Mouse (Mus musculus) cerebellum, adult 8-10 months (tissue): ENCODE results near the gene Tpgs1.
"Not testable (repeated sequence)": the region's sequence is repeated elsewhere in the genome, so short reads cannot be mapped to it uniquely, and the experiment has no call there.

Experiments
- DNase-seq: peaks from one replicate; pipeline ENCODE4 v3.0.0; 2022

Gene Tpgs1

DNA sequence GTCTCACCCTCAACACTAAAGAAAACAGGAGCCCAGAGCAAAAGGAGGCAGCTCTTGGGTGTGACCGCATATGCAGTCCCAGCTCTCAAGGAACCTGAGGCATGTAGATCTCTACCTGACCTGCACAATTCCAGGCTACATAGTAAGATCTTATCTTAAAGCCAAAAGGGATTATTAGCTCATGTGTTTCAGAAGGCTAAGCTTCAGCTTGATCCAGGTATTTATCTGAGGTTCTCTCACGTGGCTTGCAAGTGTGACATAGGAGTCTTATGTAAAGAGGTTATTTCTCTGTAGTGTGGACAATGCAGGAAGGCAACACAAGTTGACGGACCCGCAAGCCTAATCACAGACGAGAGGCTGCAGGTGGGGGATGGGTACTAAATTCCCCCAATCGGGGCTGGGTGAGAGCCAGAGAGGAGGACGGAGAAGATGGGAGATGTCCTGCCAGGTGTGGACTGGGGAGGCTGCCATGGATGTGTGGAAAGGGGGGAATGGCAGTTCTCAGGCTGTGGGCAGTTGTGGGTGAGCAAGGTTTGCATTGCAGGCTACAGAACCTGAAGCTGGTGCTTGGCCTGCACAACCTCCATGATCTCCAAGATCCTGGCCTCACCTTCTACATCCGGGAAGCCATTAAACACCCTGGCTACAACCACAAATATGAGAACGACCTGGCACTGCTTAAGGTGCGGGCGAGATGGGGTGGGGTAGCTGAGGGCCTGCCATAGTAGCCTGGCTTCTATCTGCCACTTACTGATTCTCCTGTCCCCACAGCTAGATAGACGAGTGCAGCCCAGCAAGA is 24.6 kb downstream of the Tpgs1 start:
- DNase-seq = no peak

DNA sequence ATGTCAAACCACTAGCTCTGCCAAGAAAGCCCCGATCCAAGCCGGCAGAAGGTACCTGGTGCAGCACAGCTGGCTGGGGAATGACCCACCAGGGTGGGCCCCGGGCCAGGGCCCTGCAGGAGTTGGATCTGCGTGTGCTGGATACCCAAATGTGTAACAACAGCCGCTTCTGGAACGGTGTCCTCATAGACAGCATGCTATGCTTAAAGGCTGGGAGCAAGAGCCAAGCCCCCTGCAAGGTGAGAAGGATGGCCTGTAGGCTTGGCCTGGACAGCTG is 25.1 kb downstream of the Tpgs1 start:
- no peak for DNase-seq

GRCm38 (mm10) chr10:79695231-79696128 is 26.3 kb downstream of the Tpgs1 start:
- DNase-seq = peak; percentile 78

- no peak for DNase-seq
These were observed 27.0 kb downstream of the Tpgs1 start for GRCm38 (mm10) chr10:79696129-79696651.

- peak; percentile 83 for DNase-seq
These were observed 28.7 kb downstream of the Tpgs1 start for GRCm38 (mm10) chr10:79697916-79698315.

- no peak for DNase-seq
These were observed 29.3 kb downstream of the Tpgs1 start for GRCm38 (mm10) chr10:79698459-79698858.

DNA sequence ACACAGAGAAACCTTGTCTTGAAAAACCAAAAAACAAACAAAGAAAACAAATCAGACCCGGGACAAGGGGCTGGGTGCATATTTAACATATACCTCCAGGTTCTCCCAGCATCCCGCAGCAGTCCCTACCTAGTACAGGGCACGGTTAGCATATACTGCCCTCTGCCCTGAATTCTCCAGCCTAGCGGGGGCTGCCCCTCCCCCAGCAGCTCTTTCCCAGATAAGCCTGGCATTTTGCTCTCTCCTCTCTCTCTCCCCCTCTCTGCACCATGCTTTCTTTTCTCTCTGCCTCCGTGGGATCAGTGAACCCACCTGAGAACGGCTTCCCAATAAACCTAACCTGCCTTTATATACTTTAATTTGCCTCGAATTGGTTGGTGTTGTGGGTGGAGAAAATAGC is 31.5 kb downstream of the Tpgs1 start:
- no peak for DNase-seq

- no peak for DNase-seq
These were observed 32.4 kb downstream of the Tpgs1 start for GRCm38 (mm10) chr10:79701443-79702129.

DNA sequence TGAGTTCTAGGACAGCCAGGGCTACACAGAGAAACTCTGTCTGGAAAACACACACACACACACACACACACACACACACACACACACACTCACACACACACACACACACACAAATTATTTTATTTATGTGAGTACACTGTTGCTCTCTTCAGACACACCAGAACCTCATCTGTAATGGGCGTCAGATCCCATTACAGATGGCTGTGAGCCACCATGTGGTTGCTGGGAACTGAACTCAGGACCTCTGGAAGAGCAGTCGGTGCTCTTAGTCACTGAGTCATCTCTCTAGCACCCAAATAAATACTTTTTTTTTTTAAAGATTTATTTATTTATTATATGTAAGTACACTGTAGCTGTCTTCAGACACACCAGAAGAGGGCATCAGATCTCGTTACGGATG is 33.8 kb downstream of the Tpgs1 start:
- not testable (repeated sequence) for DNase-seq

GRCm38 (mm10) chr10:79703541-79703940 is 34.4 kb downstream of the Tpgs1 start:
- DNase-seq = no peak

GRCm38 (mm10) chr10:79704065-79704969 is 35.1 kb downstream of the Tpgs1 start, which contains the start of gene Bsg:
Gene Bsg, plus strand, starts transcription at chr10:79704491.
- peak; percentile 99 for DNase-seq

- no peak for DNase-seq
These were observed 35.8 kb downstream of the Tpgs1 start for GRCm38 (mm10) chr10:79704970-79705360.

DNA sequence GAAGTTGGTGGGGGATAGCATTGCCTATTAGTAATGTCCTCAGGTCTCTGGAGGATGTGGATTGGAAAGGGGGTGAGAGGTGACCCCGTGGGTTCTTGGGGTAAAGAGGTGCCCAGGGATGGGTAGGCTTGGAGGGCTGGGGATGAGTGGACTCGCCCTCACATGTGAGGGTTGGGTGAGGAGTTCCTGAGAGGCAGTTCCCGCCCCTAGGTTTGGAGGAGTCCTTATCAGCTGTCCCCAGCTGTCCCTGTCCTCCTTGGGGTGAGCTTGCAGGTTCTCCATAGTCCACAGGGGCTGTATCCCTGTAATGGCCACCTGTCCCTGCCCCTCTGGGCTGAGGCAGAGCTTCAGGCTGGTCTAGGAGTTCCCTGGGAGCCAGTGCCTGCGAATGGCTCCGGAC is 36.8 kb downstream of the Tpgs1 start:
- no peak for DNase-seq

DNA sequence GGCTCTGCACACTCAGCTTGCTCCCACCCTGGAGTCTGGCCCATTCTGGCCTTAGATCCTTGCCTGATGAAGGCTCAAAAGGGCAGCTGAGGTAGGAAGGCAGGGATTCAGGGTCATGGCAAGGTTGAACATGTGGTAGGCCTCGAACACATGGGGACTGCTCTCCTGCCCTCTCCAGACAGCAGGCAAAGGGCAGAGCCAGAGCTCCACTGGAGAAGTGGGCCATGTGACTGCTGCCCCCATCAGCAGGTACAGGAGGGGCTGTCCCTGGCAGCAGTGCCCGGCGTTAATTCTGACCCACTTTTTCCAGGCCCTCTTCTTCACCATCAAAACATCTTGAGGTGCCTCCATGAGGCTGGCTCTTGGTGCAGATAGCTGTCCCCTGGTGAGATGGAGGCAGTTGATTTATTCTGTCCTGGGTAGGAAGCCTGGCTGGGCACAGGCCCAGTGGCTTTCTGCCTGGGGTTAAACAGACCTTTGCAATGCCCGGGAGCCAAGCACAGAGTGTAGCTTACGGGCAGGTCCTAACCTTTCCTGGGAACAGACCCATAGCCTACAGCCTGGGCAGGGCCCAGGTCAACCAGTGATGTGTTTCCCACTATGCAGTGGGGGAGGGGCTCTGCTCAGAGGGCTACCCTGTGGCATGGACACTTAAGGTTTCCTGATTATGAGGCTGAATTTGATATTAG is 37.4 kb downstream of the Tpgs1 start:
- no peak for DNase-seq

DNA sequence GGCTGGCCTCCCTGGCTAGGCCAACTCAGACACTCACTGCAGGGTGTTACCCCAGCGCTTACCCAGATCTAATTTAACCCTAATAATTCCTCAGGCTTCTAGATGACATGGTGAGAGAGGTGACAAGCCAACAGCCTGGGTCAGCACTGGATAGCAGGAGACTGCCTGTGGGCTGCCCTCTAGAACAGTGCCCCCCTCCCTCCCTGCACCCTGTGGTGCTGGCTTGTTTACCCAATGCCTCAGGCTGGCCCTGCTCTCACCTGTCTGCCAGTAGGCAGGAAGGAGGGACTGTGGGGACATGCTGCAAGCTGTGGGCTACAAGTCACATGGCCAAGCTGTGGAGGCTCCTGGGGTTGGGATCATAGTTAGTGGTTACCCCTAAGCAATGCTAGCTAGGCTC is 38.0 kb downstream of the Tpgs1 start:
- DNase-seq = peak; percentile 70

GRCm38 (mm10) chr10:79707759-79708158 is 38.6 kb downstream of the Tpgs1 start:
- DNase-seq = no peak

- DNase-seq = no peak
These were observed 39.5 kb downstream of the Tpgs1 start for GRCm38 (mm10) chr10:79708668-79709067.

GRCm38 (mm10) chr10:79709307-79709706 is 40.1 kb downstream of the Tpgs1 start:
- DNase-seq = no peak

GRCm38 (mm10) chr10:79712029-79712428 is 42.9 kb downstream of the Tpgs1 start:
- DNase-seq = no peak

DNA sequence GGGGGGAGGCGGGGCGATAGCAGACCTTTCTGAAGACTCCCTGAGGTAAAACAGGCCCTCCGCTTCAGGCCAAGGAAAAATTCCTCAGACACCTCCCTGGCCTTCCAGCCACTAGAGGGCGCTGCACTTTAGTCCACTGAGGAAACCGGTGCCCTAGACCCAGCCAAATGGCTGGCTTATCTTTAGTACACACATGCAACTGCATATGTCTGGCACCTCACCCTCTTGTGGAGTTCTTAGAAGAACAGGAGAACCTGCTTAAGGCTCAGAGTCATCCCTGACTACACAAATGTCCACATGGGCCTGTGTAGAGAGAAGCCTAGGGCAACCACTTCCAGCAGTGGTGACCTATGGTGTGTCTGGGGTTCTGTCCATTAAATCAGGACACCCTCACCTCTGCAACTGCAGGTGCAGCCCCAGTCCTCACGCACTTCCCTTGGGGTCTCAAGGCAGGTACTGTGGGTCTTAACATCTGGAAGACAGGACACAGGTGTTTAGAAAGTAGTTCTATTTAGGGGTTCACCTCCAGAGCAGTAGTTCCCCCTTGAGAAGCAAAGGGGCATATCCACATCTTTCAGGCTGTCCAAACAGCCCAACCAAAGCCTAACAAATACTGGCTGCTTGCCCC is 43.4 kb downstream of the Tpgs1 start:
- DNase-seq = peak; percentile 83

DNA sequence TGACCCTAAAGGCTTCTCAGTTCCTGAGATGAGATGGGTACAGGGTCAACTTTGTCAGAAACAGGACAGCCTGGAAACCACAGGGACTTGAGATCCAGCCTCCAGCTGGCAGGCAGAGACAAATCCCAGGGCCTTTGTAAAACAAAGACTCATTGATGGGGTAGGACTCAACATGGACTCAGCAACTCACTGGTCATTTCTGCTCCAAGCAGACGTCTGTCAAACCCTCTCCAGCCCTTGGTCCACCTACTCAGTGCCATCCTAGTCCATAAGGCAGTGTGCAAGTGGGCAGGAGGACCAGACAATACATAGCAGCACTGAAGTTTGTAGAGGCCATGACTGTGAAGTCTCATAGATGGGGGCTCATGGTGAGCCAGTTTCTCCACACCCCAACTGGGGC is 44.0 kb downstream of the Tpgs1 start:
- no peak for DNase-seq
